Mouse (Mus musculus) left cerebral cortex, postnatal 36 days (tissue): ENCODE measurements around the gene Ptcd2. TPM values are rescaled to one million over a fixed set of nuclear protein-coding genes. Genes with fewer than 3 reads are reported as not detected.
"Not testable (repeated sequence)": the region's sequence is repeated elsewhere in the genome, so short reads cannot be mapped to it uniquely, and the experiment has no call there.

Experiments
- DNase-seq, 2 experiments: peaks; one replicate each; pipeline ENCODE4 v3.0.0; 2021 to 2022; ENCODE audit warnings: low spot score in 2 of 2, mixed read lengths in 1 of 2
- intact Hi-C: fragments of 180-260 bp; cut with DNase I; formaldehyde crosslinking; loops from one replicate; pipeline ENCODE4 v1.15.1; 2025
- total RNA-seq, 2 experiments: library from RNA; stranded (reverse); gene quantifications; 2 replicates each; pipeline ENCODE4 v1.2.3; 2021

Gene Ptcd2
- total RNA-seq, 2 experiments from 2014 or later = 31.4 to 33.9 TPM

DNA sequence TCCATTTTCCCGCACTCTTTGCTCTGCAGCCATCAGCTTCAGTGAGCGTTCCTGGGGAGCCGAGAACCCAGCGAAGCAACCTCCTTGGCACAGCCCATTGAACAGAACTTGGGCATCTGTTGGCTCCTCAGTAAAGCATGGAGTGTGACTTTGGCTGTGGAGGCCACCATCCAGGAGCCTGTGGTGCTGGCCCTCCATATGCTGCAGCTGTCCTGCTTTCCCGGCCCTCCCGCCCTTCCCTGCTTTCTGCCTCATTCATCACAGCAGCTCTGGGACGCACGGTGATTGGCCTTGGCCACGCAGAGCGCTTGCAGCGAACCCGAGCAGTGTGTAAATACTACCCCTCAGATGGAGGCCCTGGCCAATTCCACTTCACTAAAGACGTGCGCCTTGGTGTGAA, 14.4 kb upstream of the Ptcd2 start:
- intact Hi-C loops = loop anchor here (10.0 kb wide), 1 partner anchor 656 kb away; the partner anchor contains the start of gene Mccc2
- DNase-seq = no peak

GRCm38 (mm10) chr13:99356428-99357265, 12.1 kb upstream of the Ptcd2 start:
- intact Hi-C loops = loop anchor here (10.0 kb wide), 1 partner anchor 658 kb away; the partner anchor contains the start of gene Mccc2
- no peak for DNase-seq

DNA sequence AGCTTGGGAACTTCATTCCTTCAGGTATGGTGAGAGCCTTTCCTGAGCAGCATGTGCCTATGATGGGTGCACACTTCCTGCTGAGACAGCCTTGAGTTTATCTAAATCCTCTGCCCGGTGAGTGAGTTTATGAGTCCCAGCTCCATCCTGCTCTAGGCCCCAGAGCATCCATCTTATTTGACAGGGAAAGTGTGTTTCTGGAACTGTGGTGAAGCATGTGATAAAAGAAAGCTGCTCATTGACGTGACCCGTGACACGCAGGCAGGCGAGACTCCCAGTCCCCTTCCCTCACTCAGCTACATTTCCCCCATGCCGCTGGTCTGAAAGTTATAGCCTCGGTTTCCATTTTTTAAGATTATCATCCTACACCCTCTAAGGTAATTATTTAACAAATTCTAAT, 11.4 kb upstream of the Ptcd2 start:
- no peak for DNase-seq
- intact Hi-C loops = loop anchor here (10.0 kb wide), 1 partner anchor 659 kb away; the partner anchor contains the start of gene Mccc2

DNA sequence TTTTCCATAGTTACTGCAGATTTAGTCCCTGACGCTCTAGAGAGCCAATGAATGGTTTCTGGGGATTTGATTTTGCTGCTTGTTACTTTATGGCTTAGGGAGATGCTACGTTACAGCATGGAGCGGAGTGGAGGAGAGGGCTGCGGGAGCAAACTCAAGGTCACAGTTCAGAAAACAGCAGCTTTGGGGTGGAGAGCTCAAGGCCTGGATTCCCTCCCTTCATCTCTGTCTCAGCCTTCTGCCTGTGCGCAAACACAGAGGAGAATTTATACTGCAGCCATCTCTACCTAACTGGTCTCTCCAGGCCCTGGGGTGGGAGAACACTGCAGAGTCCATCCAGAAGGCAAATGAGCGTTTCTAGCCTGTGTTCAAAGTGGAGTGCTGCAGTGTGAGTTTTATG, 10.6 kb upstream of the Ptcd2 start:
- intact Hi-C loops = loop anchor here (10.0 kb wide), 1 partner anchor 660 kb away; the partner anchor contains the start of gene Mccc2
- DNase-seq = no peak

GRCm38 (mm10) chr13:99353490-99353851, 9.0 kb upstream of the Ptcd2 start:
- intact Hi-C loops = loop anchor here (2.0 to 10.0 kb wide), 2 partner anchors 489 to 661 kb away; partner anchors contain the start of gene Mccc2
- no peak for DNase-seq

DNA sequence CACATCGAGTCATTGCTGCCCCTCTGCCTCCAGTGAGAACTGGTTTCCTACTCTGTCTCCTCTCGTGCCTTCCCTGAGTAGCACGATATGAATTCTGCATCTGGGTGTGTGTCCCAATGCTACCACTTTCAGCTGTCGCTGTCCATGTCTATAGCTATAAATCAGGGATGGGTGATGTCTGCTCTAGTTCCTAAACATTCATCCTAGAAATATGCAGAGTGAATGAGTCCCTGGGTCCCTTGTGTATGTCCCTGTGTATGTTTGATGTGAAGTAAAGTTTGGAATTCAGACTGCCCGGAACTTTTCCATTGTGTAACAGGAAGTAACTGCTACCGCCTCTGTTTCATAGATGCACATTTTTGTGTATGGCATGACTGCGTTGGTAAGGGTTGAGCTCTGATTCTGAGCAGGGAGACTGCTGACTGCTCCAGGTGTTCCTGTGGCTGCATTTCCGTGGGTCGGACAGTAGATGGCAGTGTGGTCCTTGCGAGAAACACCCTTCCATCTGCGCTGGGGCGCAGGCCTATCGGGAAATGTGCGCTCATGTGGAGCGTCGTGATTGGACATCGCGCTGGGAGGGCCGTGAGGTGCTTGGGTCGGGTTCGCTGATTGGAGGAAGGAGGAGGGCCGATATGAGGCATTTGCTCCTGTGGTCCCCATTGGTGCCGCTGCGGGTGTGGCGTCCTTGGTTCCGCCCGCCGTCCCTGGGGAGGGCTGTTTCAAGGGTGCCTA, 8.4 kb upstream of the Ptcd2 start:
- intact Hi-C loops = loop anchor here (2.0 to 10.0 kb wide), 2 partner anchors 490 to 662 kb away; partner anchors contain the start of gene Mccc2
- peak; percentile 95 to 96 for DNase-seq

DNA sequence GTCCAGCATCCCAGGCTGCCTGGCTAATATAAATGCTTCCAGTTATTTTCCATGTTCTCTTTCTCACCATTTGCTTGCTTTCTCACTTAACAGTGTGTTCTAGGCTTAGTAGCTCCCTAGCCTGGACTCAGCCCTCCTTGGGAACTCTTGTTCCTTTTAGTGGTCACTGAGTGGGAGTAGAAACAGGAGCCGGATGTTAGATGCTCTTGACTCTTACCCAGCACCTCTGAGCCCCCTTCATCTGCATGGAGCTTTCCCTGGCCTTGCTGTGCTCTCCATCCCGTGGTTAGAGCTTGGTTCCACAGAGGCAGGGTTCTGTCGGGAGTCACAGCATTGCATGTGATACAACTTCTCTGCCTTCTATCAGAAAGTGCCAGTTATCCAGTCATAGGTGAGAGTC, 7.1 kb upstream of the Ptcd2 start:
- DNase-seq = no peak
- intact Hi-C loops = loop anchor here (10.0 kb wide), 1 partner anchor 663 kb away; the partner anchor contains the start of gene Mccc2

- DNase-seq = no peak
- intact Hi-C loops = loop anchor here (10.0 kb wide), 1 partner anchor 664 kb away; the partner anchor contains the start of gene Mccc2
Observed at GRCm38 (mm10) chr13:99351186-99351585, 6.7 kb upstream of the Ptcd2 start.

DNA sequence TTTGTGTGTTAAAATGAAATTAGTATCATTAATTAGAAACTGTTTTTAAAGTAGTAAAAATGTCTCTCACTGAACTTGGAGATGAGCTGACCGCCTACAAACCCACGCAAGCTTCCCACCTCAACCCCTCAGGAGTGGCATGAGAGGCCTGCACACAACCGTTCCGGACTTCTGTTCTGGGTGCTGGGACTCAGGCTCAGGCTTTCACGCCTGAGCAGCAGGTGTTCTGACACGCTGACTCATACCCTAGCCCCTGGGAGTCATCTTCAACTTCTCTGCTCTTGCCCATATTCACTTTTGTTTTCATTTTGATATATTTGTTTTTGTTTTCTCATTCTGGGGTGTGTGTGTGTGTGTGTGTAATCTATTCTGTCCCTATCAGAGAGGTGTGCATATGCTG, 5.5 kb upstream of the Ptcd2 start:
- intact Hi-C loops = loop anchor here (10.0 kb wide), 1 partner anchor 665 kb away; the partner anchor contains the start of gene Mccc2
- DNase-seq = no peak

DNA sequence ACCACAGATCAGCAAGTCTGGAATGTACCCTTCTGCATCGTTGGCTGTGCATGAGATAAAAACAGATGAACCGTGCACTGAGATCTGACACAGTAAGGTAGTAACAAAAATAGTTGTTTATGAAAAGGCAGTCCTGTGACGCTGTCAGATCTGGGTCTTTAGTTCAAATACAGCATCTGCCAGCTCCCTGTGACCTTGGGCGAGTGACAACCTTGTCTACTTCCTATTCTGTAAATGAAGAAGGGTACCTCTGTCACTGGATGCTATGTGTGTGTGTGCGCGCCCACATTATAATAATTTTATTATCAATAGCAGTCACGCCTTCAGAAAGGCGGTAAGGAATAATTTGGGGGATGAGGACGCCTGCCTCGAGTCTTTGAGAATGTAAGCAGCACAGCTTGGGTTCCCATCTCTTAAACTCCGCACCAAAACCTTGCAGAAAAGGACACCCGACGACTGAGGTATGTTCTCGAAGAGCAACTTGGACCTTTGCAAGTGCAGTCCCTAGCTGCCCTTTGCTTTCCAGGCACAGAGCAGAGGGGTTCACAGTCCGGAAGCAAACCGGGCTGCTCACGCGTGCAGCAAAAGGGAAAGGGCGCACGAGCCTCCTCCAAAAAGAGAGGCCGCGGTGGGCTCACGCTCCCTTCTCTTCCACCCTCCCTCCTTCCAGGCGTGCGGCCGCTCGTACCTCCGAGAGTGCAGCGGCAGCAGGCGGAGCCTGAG, 468 bp downstream of the Ptcd2 start:
- no peak for DNase-seq
- intact Hi-C loops = loop anchor here (5.0 to 10.0 kb wide), 2 partner anchors 477 to 1311 kb away; partner anchors contain the start of genes Ak6, Rad17 and Taf9

- intact Hi-C loops = loop anchor here (5.0 to 10.0 kb wide), 2 partner anchors 474 to 1313 kb away; partner anchors contain the start of genes Ak6, Rad17 and Taf9
- DNase-seq = no peak
Observed at GRCm38 (mm10) chr13:99341504-99341903, 3.0 kb downstream of the Ptcd2 start.

GRCm38 (mm10) chr13:99337510-99337909, 7.0 kb downstream of the Ptcd2 start:
- DNase-seq = no peak
- intact Hi-C loops = no loop called here

GRCm38 (mm10) chr13:99331255-99331654, 13.2 kb downstream of the Ptcd2 start:
- intact Hi-C loops = no loop called here
- no peak for DNase-seq

GRCm38 (mm10) chr13:99324337-99324685, 20.2 kb downstream of the Ptcd2 start:
- DNase-seq, intact Hi-C loops: not testable (repeated sequence)

DNA sequence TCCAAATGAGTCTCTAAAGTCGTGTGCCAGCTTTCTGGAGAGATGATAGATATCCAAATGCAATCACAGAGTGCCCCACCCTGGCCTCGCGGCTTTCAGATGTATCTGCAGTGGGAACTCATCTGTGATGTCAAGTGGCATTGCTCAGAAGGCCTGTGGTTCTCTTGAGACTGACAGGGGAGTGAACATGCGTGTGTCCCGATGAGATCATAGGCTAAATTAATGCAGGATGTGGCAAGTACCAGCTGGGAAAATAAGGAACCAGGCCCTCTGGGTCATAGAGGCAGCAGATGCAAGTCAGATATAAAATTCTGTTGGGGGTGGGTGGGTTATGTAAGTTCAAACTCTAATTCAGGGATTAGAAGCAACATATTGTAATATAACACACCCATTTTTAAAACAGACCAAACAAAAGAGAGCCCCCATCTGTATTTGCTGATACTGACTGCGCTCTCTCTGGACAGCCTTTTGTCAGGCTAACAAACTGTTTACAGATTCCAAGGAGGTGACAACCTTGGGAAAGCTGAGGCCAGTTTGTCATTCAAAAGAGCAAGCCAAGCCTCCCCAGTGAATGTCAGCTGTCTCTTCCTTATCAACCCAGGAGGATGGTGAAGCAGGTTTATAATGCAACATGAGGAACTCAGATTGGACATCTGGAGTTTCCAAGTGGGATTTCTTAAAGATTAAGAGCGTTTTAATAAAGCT, 20.7 kb downstream of the Ptcd2 start:
- no peak for DNase-seq
- intact Hi-C loops = no loop called here

DNA sequence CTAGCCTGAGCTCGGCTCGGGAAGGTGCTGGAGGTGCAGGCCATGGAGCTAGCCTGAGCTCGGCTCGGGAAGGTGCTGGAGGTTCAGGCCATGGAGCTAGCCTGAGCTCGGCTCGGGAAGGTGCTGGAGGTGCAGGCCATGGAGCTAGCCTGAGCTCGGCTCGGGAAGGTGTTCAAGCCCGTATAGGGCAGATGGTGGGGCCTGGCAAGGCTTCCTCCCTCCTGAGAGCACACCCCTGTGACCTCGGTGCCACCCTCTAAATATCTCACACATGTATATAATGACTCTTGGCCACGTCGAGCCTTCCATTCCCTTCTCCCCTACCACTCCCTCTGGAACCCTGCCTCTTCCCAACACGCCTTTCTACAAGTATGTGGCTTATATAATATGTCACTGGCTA, 21.6 kb downstream of the Ptcd2 start:
- intact Hi-C loops, DNase-seq: not testable (repeated sequence)

- intact Hi-C loops = no loop called here
- no peak for DNase-seq
Observed at GRCm38 (mm10) chr13:99320453-99320852, 24.1 kb downstream of the Ptcd2 start.

GRCm38 (mm10) chr13:99317058-99317457, 27.4 kb downstream of the Ptcd2 start:
- intact Hi-C loops = loop anchor here (2.0 to 5.0 kb wide), 2 partner anchors 142 to 450 kb away; no protein-coding TSS in a partner anchor
- DNase-seq = peak; percentile 47 to 59

DNA sequence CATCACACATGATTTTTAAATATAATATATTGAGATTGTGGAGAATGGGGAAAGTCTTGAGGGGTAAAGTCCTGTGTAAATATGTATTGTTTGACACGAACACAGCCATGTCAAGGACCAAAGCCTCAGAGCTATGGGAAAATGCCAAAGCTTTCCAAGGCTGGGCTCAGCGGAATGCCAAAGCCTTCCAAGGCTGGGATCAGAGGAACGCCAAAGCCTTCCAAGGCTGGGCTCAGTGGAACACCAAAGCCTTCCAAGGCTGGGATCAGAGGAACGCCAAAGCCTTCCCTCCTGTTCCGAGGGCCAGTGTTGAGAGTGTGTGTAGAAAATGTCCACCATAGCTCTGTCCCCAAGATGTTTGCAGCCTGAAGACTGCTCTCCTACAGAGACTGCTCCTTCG, 28.1 kb downstream of the Ptcd2 start:
- DNase-seq = no peak
- intact Hi-C loops = loop anchor here (2.0 to 5.0 kb wide), 2 partner anchors 142 to 449 kb away; no protein-coding TSS in a partner anchor
